ENCODE assay signal across 10 mouse cellular contexts in the genomic region with DNA sequence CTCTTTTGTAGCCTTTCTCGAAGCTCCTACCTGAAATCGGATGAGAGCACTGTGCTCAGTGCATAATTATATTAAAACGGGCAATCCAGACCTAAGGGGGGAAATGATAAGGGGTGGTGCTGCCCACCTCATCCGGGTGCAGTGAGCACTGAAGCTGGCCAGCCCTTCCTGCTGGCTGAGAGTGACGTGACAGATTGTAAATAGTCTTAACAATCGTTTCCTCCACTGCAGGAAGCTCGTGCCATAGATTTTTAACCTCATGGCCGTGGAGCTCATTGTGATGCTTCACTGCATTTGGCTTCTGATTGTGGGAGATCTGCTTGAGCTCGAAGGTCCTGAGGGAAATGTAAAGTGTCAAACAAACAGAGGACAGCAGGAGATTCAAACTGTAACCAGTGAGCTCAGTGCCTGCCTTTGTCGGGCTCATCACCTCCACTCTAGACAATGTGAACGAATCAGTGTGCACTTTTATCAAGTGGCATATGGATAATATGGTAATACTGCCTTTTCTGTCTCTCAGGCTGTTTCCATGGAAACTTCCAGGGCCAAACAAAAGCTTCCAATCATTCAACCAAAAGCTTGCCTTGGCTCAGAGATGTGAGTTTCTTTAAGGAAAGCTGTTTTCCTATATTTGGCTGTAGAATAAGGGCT. TPM values are rescaled to one million over a fixed set of nuclear protein-coding genes. Genes with fewer than 3 reads are reported as not detected.
A peak's percentile ranks its signal among the peaks of the same experiment; 100 is the strongest.
DNase-seq lines count a peak whose midpoint lies in the region; ATAC-seq and TF ChIP-seq lines count a peak whose summit lies in the region.
"Had no signal": no experiment of that assay in that cellular context is flagged by ENCODE, and none has a peak within 500 bp of the region (broad histone marks: within the 10 kb centered on the region; RNA-seq: fewer than 3 reads in every experiment).

No protein-coding gene starts in this region.

- intact Hi-C loops in gastrocnemius, adult 2 months (cut with DNase I), result no loop called here

- H3K27ac ChIP-seq in gastrocnemius, adult 2 months, result peak overlapping the region; percentile 16; the same call in 1 of the 2 replicates
- peak overlapping the region; percentile 55 for H3K27ac ChIP-seq in brown adipose tissue, adult 24 weeks (replicated peaks; ENCODE audit: low read depth, low read length)
- peak overlapping the region; percentile 73 for H3K27ac ChIP-seq in hindbrain, embryonic 15.5 days (replicated peaks)
- peak overlapping the region; percentile 85 for H3K27ac ChIP-seq in midbrain, embryonic 12.5 days (replicated peaks)
- no peak overlapping the region for H3K27ac ChIP-seq in cerebellum, adult 2 months (ENCODE audit: insufficient read depth, low read length)

- no peaks in the 10 kb centered on the region for H3K9me3 ChIP-seq in hindbrain, embryonic 15.5 days
- H3K9me3 ChIP-seq in midbrain, embryonic 12.5 days, result no peaks in the 10 kb centered on the region

- no peak overlapping the region for H3K4me3 ChIP-seq in gastrocnemius, adult 2 months
- no peak overlapping the region for H3K4me3 ChIP-seq in brown adipose tissue, adult 24 weeks (ENCODE audit: insufficient read depth, low read depth, low read length)
- no peak overlapping the region for H3K4me3 ChIP-seq in hindbrain, embryonic 15.5 days
- no peak overlapping the region for H3K4me3 ChIP-seq in midbrain, embryonic 12.5 days
- H3K4me3 ChIP-seq in cerebellum, adult 2 months (replicated peaks; ENCODE audit: insufficient read depth, low read depth, low read length), result no peak overlapping the region
- H3K4me3 ChIP-seq: erythroblast, embryonic 14.5 days had no signal

- no peaks in the 10 kb centered on the region for H3K27me3 ChIP-seq in hindbrain, embryonic 15.5 days
- no peaks in the 10 kb centered on the region for H3K27me3 ChIP-seq in midbrain, embryonic 12.5 days
- no peaks in the 10 kb centered on the region for H3K27me3 ChIP-seq in cerebellum, adult 2 months (ENCODE audit: control insufficient read depth, insufficient read depth, low read length)

- no peak overlapping the region for H3K9ac ChIP-seq in hindbrain, embryonic 15.5 days
- no peak overlapping the region for H3K9ac ChIP-seq in midbrain, embryonic 12.5 days (replicated peaks)

- H3K36me3 ChIP-seq in hindbrain, embryonic 15.5 days, result peaks cover 16% of the 10 kb centered on the region; the same call in 1 of the 2 replicates
- H3K36me3 ChIP-seq in midbrain, embryonic 12.5 days, result peaks cover 44% of the 10 kb centered on the region

- no peak overlapping the region for H3K4me2 ChIP-seq in hindbrain, embryonic 15.5 days
- H3K4me2 ChIP-seq in midbrain, embryonic 12.5 days (replicated peaks), result peak overlapping the region; percentile 24; the same call in 1 of the 2 replicates

- no peak for TF ChIP-seq POLR2A in cerebellum, adult 2 months (IDR thresholded peaks at IDR 0.05; ENCODE audit: borderline replicate concordance, insufficient read depth, low read length)

- ATAC-seq in hindbrain, embryonic 15.5 days (ENCODE audit: low FRiP score, low read depth), result peak; percentile 72
- peak; percentile 80 for ATAC-seq in midbrain, embryonic 12.5 days (ENCODE audit: low FRiP score, low read depth)
- no peak for ATAC-seq in erythroblast, adult 5-6 weeks (replicated peaks; ENCODE audit: low FRiP score, poor library complexity, severe bottlenecking)

- 14% methylated on average over 11 of the region's 11 CpGs for WGBS in hindbrain, embryonic 15.5 days
- WGBS in midbrain, embryonic 12.5 days, result 22% methylated on average over 11 of the region's 11 CpGs
- WGBS in cerebellum, adult 2 months, result 26% methylated on average over 11 of the region's 11 CpGs

- no peak for DNase-seq in gastrocnemius, adult 2 months
- DNase-seq in gastrocnemius, adult 18-20 months (ENCODE audit: low spot score), result no peak
- DNase-seq in cerebellum, adult 2 months, result no peak
- no peak for DNase-seq in frontal cortex, postnatal 10 days (ENCODE audit: low spot score in 2 of 2)
- DNase-seq: layer of hippocampus, postnatal 36 days had no signal

- H3K4me1 ChIP-seq in brown adipose tissue, adult 24 weeks (ENCODE audit: control insufficient read depth, insufficient read depth, insufficient read length, low read length), result peaks cover 8% of the 10 kb centered on the region; the same call in 1 of the 2 replicates
- peaks cover 19% of the 10 kb centered on the region for H3K4me1 ChIP-seq in hindbrain, embryonic 15.5 days (replicated peaks)
- H3K4me1 ChIP-seq in midbrain, embryonic 12.5 days, result peaks cover 16% of the 10 kb centered on the region
- 0 out of 2 replicates have a peak, but pooled peaks cover 4% of the 10 kb centered on the region for H3K4me1 ChIP-seq in cerebellum, adult 2 months (ENCODE audit: control insufficient read depth, insufficient read depth, low read length)

- no peak for TF ChIP-seq CTCF in gastrocnemius, adult 2 months (IDR thresholded peaks at IDR 0.05)
- no peak for TF ChIP-seq CTCF in cerebellum, adult 2 months (IDR thresholded peaks at IDR 0.05; ENCODE audit: borderline replicate concordance, insufficient read depth, low read depth, low read length)

RNA-seq across cellular contexts. Expression of gene Mfap3, which starts 13.0 kb away (rescaled TPM):
- total RNA-seq in gastrocnemius, adult 2 months (2021), result 1 to 10 TPM; 7.6 to 9.2 TPM
- total RNA-seq in gastrocnemius, adult 18-20 months (2021), result 1 to 10 TPM; 7.0 to 8.3 TPM
- polyA plus RNA-seq in brown adipose tissue, adult 24 weeks (2012; ENCODE audit: insufficient read depth, insufficient read length, missing spikeins), result 8.6 and 15.9 TPM in 2 replicates
- 56.5 and 59.5 TPM in 2 replicates for polyA plus RNA-seq in hindbrain, embryonic 15.5 days (2015; fragmentation: Nextera tagmentation; extraction: Ambion mirVana)
- polyA plus RNA-seq in midbrain, embryonic 12.5 days (2016; fragmentation: Nextera tagmentation; extraction: Ambion mirVana), result 57.9 and 59.4 TPM in 2 replicates
- 10.8 and 12.5 TPM in 2 replicates for total RNA-seq in erythroblast, adult 5-6 weeks (2015; ENCODE audit: low replicate concordance)
- total RNA-seq in erythroblast, adult 5-6 weeks (2017; ENCODE audit: low replicate concordance), result 6.3 and 7.6 TPM in 2 replicates
- polyA plus RNA-seq in cerebellum, adult 2 months (2012; rRNA removed), result 17.3 and 19.4 TPM in 2 replicates

RNA-seq across cellular contexts. Expression of gene Fam114a2, which starts 13.0 kb away (rescaled TPM):
- 10 to 100 TPM; 48.6 to 50.9 TPM for total RNA-seq in gastrocnemius, adult 2 months (2021)
- 10 to 100 TPM; 47.5 to 50.2 TPM for total RNA-seq in gastrocnemius, adult 18-20 months (2021)
- 28.8 and 31.0 TPM in 2 replicates for polyA plus RNA-seq in brown adipose tissue, adult 24 weeks (2012; ENCODE audit: insufficient read depth, insufficient read length, missing spikeins)
- polyA plus RNA-seq in hindbrain, embryonic 15.5 days (2015; fragmentation: Nextera tagmentation; extraction: Ambion mirVana), result 76.4 and 77.4 TPM in 2 replicates
- polyA plus RNA-seq in midbrain, embryonic 12.5 days (2016; fragmentation: Nextera tagmentation; extraction: Ambion mirVana), result 81.0 and 88.1 TPM in 2 replicates
- total RNA-seq in erythroblast, adult 5-6 weeks (2015; ENCODE audit: low replicate concordance), result 28.4 and 29.5 TPM in 2 replicates
- total RNA-seq in erythroblast, adult 5-6 weeks (2017; ENCODE audit: low replicate concordance), result 59.7 and 70.8 TPM in 2 replicates
- 40.8 and 43.9 TPM in 2 replicates for polyA plus RNA-seq in cerebellum, adult 2 months (2012; rRNA removed)
